Mouse (Mus musculus) left cerebral cortex, postnatal 36 days (tissue): ENCODE data around the gene Atad2b. TPM values are rescaled to one million over a fixed set of nuclear protein-coding genes. Genes with fewer than 3 reads are reported as not detected.
"Not testable (repeated sequence)": the region's sequence is repeated elsewhere in the genome, so short reads cannot be mapped to it uniquely, and the experiment has no call there.

Experiments used
- DNase-seq, 2 experiments: peaks; one replicate each; pipeline ENCODE4 v3.0.0; 2021 to 2022; ENCODE audit warnings: low spot score in 2 of 2, mixed read lengths in 1 of 2
- intact Hi-C: fragments of 180-260 bp; cut with DNase I; formaldehyde crosslinking; loops from one replicate; pipeline ENCODE4 v1.15.1; 2025
- total RNA-seq, 2 experiments: library from RNA; stranded (reverse); gene quantifications; 2 replicates each; pipeline ENCODE4 v1.2.3; 2021

Atad2b gene
- total RNA-seq, 2 experiments from 2014 or later: 26.5 to 34.2 TPM

GRCm38 (mm10) chr12:4906951-4907906 lies 9.9 kb upstream of the Atad2b start, which contains the start of gene Ubxn2a:
Gene Ubxn2a (minus strand): TSS chr12:4907705.
- peak; percentile 93 to 95 for DNase-seq

GRCm38 (mm10) chr12:4908391-4908790 lies 8.8 kb upstream of the Atad2b start:
- no peak for DNase-seq
- intact Hi-C loops: loop anchor here (5.0 kb wide), 1 partner anchor 66 kb away; the partner anchor contains the start of genes Fkbp1b and Wdcp

More at GRCm38 (mm10) chr12:4906951-4907906, 9.9 kb upstream of the Atad2b start, which contains the start of gene Ubxn2a:
- intact Hi-C loops: loop anchor here (5.0 kb wide), 1 partner anchor 65 kb away; the partner anchor contains the start of genes Fkbp1b and Wdcp

- DNase-seq, intact Hi-C loops: not testable (repeated sequence)
Measured at GRCm38 (mm10) chr12:4910496-4910895, 6.7 kb upstream of the Atad2b start.

GRCm38 (mm10) chr12:4911716-4912115 lies 5.4 kb upstream of the Atad2b start:
- DNase-seq: no peak
- intact Hi-C loops: no loop called here

- no peak for DNase-seq
- intact Hi-C loops: no loop called here
Measured at GRCm38 (mm10) chr12:4914441-4914840, 2.7 kb upstream of the Atad2b start.

- DNase-seq: no peak
- intact Hi-C loops: no loop called here
Measured at GRCm38 (mm10) chr12:4914944-4915343, 2.2 kb upstream of the Atad2b start.

GRCm38 (mm10) chr12:4917805-4918591 lies 845 bp downstream of the Atad2b start:
- intact Hi-C loops: no loop called here

GRCm38 (mm10) chr12:4928197-4928596 lies 11.0 kb downstream of the Atad2b start:
- intact Hi-C loops: no loop called here
- DNase-seq: no peak

More at GRCm38 (mm10) chr12:4917805-4918591, 845 bp downstream of the Atad2b start:
- DNase-seq: peak; percentile 55 to 71

- DNase-seq: no peak
Measured at GRCm38 (mm10) chr12:4930820-4931548, 13.8 kb downstream of the Atad2b start.

GRCm38 (mm10) chr12:4952272-4952671 lies 35.1 kb downstream of the Atad2b start:
- no peak for DNase-seq
- intact Hi-C loops: no loop called here

More at GRCm38 (mm10) chr12:4930820-4931548, 13.8 kb downstream of the Atad2b start:
- intact Hi-C loops: no loop called here

GRCm38 (mm10) chr12:4953156-4953555 lies 36.0 kb downstream of the Atad2b start:
- no peak for DNase-seq

GRCm38 (mm10) chr12:4972939-4973338 lies 55.8 kb downstream of the Atad2b start:
- intact Hi-C loops: no loop called here
- peak; percentile 36 to 57 for DNase-seq

More at GRCm38 (mm10) chr12:4953156-4953555, 36.0 kb downstream of the Atad2b start:
- intact Hi-C loops: no loop called here

- DNase-seq: no peak
- intact Hi-C loops: no loop called here
Measured at GRCm38 (mm10) chr12:4978324-4978723, 61.2 kb downstream of the Atad2b start.

- intact Hi-C loops: no loop called here
- DNase-seq: no peak
Measured at GRCm38 (mm10) chr12:4996981-4997380, 79.8 kb downstream of the Atad2b start.

GRCm38 (mm10) chr12:5005338-5005737 lies 88.2 kb downstream of the Atad2b start:
- intact Hi-C loops: no loop called here
- no peak for DNase-seq

GRCm38 (mm10) chr12:5005776-5006175 lies 88.6 kb downstream of the Atad2b start:
- intact Hi-C loops, DNase-seq: not testable (repeated sequence)

- DNase-seq, intact Hi-C loops: not testable (repeated sequence)
Measured at GRCm38 (mm10) chr12:5008638-5009037, 91.5 kb downstream of the Atad2b start.

GRCm38 (mm10) chr12:5025226-5025861 lies 108.2 kb downstream of the Atad2b start:
- intact Hi-C loops: loop anchor here (10.0 kb wide), 1 partner anchor 349 kb away; the partner anchor contains the start of gene Klhl29
- peak in 1 of 2 experiments; percentile 30 for DNase-seq
